Mouse (Mus musculus) monocyte, adult 2 months (primary cell): ENCODE results near the gene Luc7l3.

ENCODE experiments used
- DNase-seq, 2 experiments: peaks; one replicate each; pipeline ENCODE4 v3.0.0; 2022; ENCODE audit warnings: low spot score in 2 of 2, low read depth in 1 of 2

Luc7l3 gene

GRCm38 (mm10) chr11:94321931-94322400 lies at the start of gene Luc7l3:
Gene Luc7l3 (minus strand): TSS chr11:94321988.
- peak; percentile 63 to 87 for DNase-seq

- DNase-seq: no peak
Observed at GRCm38 (mm10) chr11:94370809-94371208, 49.0 kb upstream of the Luc7l3 start.

- no peak for DNase-seq
Observed at GRCm38 (mm10) chr11:94369981-94370380, 48.2 kb upstream of the Luc7l3 start.

- DNase-seq: no peak
Observed at GRCm38 (mm10) chr11:94365340-94365739, 43.6 kb upstream of the Luc7l3 start.

GRCm38 (mm10) chr11:94363690-94364089 lies 41.9 kb upstream of the Luc7l3 start:
- DNase-seq: no peak

GRCm38 (mm10) chr11:94362101-94362500 lies 40.3 kb upstream of the Luc7l3 start:
- DNase-seq: no peak

GRCm38 (mm10) chr11:94361166-94361870 lies 39.5 kb upstream of the Luc7l3 start:
- no peak for DNase-seq

GRCm38 (mm10) chr11:94359168-94359567 lies 37.4 kb upstream of the Luc7l3 start:
- DNase-seq: no peak

GRCm38 (mm10) chr11:94355521-94356217 lies 33.9 kb upstream of the Luc7l3 start:
- DNase-seq: no peak

- DNase-seq: no peak
Observed at GRCm38 (mm10) chr11:94351094-94351493, 29.3 kb upstream of the Luc7l3 start.

GRCm38 (mm10) chr11:94350337-94350736 lies 28.5 kb upstream of the Luc7l3 start:
- DNase-seq: no peak

GRCm38 (mm10) chr11:94349839-94350238 lies 28.1 kb upstream of the Luc7l3 start:
- no peak for DNase-seq

- no peak for DNase-seq
Observed at GRCm38 (mm10) chr11:94347063-94347575, 25.3 kb upstream of the Luc7l3 start.

GRCm38 (mm10) chr11:94346611-94347010 lies 24.8 kb upstream of the Luc7l3 start:
- DNase-seq: no peak

GRCm38 (mm10) chr11:94345926-94346325 lies 24.1 kb upstream of the Luc7l3 start:
- no peak for DNase-seq

- DNase-seq: no peak
Observed at GRCm38 (mm10) chr11:94344470-94344869, 22.7 kb upstream of the Luc7l3 start.

GRCm38 (mm10) chr11:94343955-94344358 lies 22.2 kb upstream of the Luc7l3 start:
- DNase-seq: no peak

GRCm38 (mm10) chr11:94342114-94342905 lies 20.5 kb upstream of the Luc7l3 start:
- no peak for DNase-seq

- no peak for DNase-seq
Observed at GRCm38 (mm10) chr11:94340948-94341933, 19.5 kb upstream of the Luc7l3 start.
